8 mouse cellular contexts compared by ENCODE assay signal in the genomic region with DNA sequence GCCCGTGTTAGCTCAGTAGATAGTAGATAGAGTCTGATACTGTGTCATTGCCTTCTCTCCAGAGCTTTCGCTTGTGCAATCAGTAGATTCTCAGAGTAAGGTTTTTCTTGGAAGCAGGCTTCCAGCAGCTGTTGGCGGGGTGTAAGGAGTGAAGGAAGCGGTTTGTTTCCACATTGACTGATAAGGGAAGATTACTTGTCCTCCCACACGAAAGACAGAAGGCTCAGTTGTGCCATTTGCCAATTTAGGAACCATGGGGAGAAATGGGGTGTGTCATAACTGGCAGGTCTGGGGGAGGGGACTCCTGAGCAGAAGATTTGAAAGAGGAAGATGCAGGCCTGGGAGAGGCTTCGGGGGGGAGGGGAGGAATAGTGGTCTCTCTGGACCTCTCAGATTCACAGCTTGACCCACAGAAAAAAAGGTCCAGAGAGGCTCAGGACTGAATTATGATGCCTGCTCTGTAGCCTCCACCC. TPM values are rescaled to one million over a fixed set of nuclear protein-coding genes. Genes with fewer than 3 reads are reported as not detected.
DNase-seq lines count a peak whose midpoint lies in the region; ATAC-seq and TF ChIP-seq lines count a peak whose summit lies in the region.

No protein-coding gene starts in this region.

- 66% methylated on average over 6 of the region's 6 CpGs for WGBS in hindbrain, postnatal 0 days

- peak; percentile 12 to 54 for DNase-seq in spleen, postnatal 36 days (ENCODE audit: low spot score in 2 of 2)
- no peak for DNase-seq in spleen, adult 12 weeks (ENCODE audit: low spot score)
- DNase-seq in layer of hippocampus, adult 9-11 months, result peak; percentile 71
- peak; percentile 56 to 58 for DNase-seq in lung, postnatal 4 days
- no peak for DNase-seq in thymus, adult 18-20 months
- DNase-seq in B cell, adult 2 months, result no peak
- no peak for DNase-seq in hindbrain, postnatal 0 days (ENCODE audit: low spot score)

- no peak overlapping the region for H3K9ac ChIP-seq in hindbrain, postnatal 0 days (replicated peaks; ENCODE audit: low read length)

- no peaks in the 10 kb centered on the region for H3K4me1 ChIP-seq in hindbrain, postnatal 0 days (ENCODE audit: insufficient read depth, low read length)

- no peaks in the 10 kb centered on the region for H3K36me3 ChIP-seq in hindbrain, postnatal 0 days (ENCODE audit: insufficient read depth, low read length)

- peak; percentile 94 for ATAC-seq in granulocyte monocyte progenitor cell, adult 5-6 weeks (replicated peaks; ENCODE audit: poor library complexity, severe bottlenecking)
- ATAC-seq in hindbrain, postnatal 0 days, result no peak

- no peak overlapping the region for H3K4me3 ChIP-seq in hindbrain, postnatal 0 days (ENCODE audit: low read length)

- no peak overlapping the region for H3K4me2 ChIP-seq in hindbrain, postnatal 0 days (ENCODE audit: low read depth, low read length)

- no peaks in the 10 kb centered on the region for H3K27me3 ChIP-seq in hindbrain, postnatal 0 days (ENCODE audit: insufficient read depth, low read length)

- no peak overlapping the region for H3K27ac ChIP-seq in hindbrain, postnatal 0 days

- H3K9me3 ChIP-seq in hindbrain, postnatal 0 days (ENCODE audit: low read length), result no peaks in the 10 kb centered on the region

- TF ChIP-seq CTCF in hindbrain, postnatal 0 days (IDR thresholded peaks at IDR 0.05; ENCODE audit: low read depth), result no peak

RNA-seq across cellular contexts. Expression of a gene that starts 11.6 kb away (rescaled TPM):
- total RNA-seq in granulocyte monocyte progenitor cell, adult 5-6 weeks (2014; fragmentation: Nextera tagmentation), result 0.60 and 5.4 TPM in 2 replicates
- 20.9 and 28.4 TPM in 2 replicates for total RNA-seq in granulocyte monocyte progenitor cell, adult 5-6 weeks (2017)
- 348 and 377 TPM in 2 replicates for total RNA-seq in hindbrain, postnatal 0 days (2014; rRNA removed)
- polyA plus RNA-seq in hindbrain, postnatal 0 days (2015; fragmentation: Nextera tagmentation; extraction: Ambion mirVana), result 129 and 132 TPM in 2 replicates

RNA-seq across cellular contexts. Expression of a gene that starts 12.1 kb away (rescaled TPM):
- 3.4 and 4.0 TPM in 2 replicates for total RNA-seq in granulocyte monocyte progenitor cell, adult 5-6 weeks (2014; fragmentation: Nextera tagmentation)
- 2.6 and 6.5 TPM in 2 replicates for total RNA-seq in granulocyte monocyte progenitor cell, adult 5-6 weeks (2017)
- total RNA-seq in hindbrain, postnatal 0 days (2014; rRNA removed), result 1.7 and 3.3 TPM in 2 replicates
- 7.9 and 8.2 TPM in 2 replicates for polyA plus RNA-seq in hindbrain, postnatal 0 days (2015; fragmentation: Nextera tagmentation; extraction: Ambion mirVana)

Comparison
In these comparisons a context has a peak if more than half of its experiments do, and no peak if none do; other contexts are left out.
1. DNase-seq: peak in spleen, postnatal 36 days (2 of 2), layer of hippocampus, adult 9-11 months (single experiment) and lung, postnatal 4 days (2 of 2); none in spleen, adult 12 weeks (single experiment), thymus, adult 18-20 months (0 of 2), B cell, adult 2 months (0 of 2) and hindbrain, postnatal 0 days (single experiment).
2. RNA of a gene that starts 11.6 kb away (total RNA-seq): 348 to 377 TPM in hindbrain, postnatal 0 days; 0.60 to 28.4 TPM in granulocyte monocyte progenitor cell, adult 5-6 weeks; every median in the first group is over 10 times any median in the second.